Mouse (Mus musculus): Measurements from ENCODE around the gene Ilk. TPM values are rescaled to one million over a fixed set of nuclear protein-coding genes. Genes with fewer than 3 reads are reported as not detected.
"Not testable (repeated sequence)": the region's sequence is repeated elsewhere in the genome, so short reads cannot be mapped to it uniquely, and the experiment has no call there.

Gene Ilk
- polyA plus RNA-seq, 1 experiment: 90.9 TPM

- no peaks in the 10 kb centered on the region for H3K27me3 ChIP-seq (ENCODE audit: control insufficient read depth, insufficient read depth, low read length, poor library complexity, severe bottlenecking)
- H3K4me1 ChIP-seq (ENCODE audit: control insufficient read depth, insufficient read depth, low read length): no peaks in the 10 kb centered on the region
- no peak for TF ChIP-seq CTCF (IDR thresholded peaks at IDR 0.05; ENCODE audit: low read depth, low read length)
- TF ChIP-seq EP300 (IDR thresholded peaks at IDR 0.05; ENCODE audit: insufficient read depth, low read depth, low read length): no peak
- no peak for TF ChIP-seq POLR2A (IDR thresholded peaks at IDR 0.05; ENCODE audit: insufficient read depth, low read length)
- H3K9me3 ChIP-seq (replicated peaks; ENCODE audit: control insufficient read depth, insufficient read depth, low read length, poor library complexity, severe bottlenecking): no peaks in the 10 kb centered on the region
- peaks cover 19% of the 10 kb centered on the region for H3K36me3 ChIP-seq (ENCODE audit: control insufficient read depth, insufficient read depth, low read length, poor library complexity, severe bottlenecking)
- no peak overlapping the region for H3K4me3 ChIP-seq (ENCODE audit: low read depth, low read length)
- no peak overlapping the region for H3K9ac ChIP-seq (ENCODE audit: low read depth, poor library complexity, severe bottlenecking)
- no peak overlapping the region for H3K27ac ChIP-seq (ENCODE audit: insufficient read depth, low read length)
These were observed 5.6 kb downstream of the Ilk start for GRCm38 (mm10) chr7:105741978-105742377.

GRCm38 (mm10) chr7:105742539-105743215 is 6.3 kb downstream of the Ilk start:
- not testable (repeated sequence) for H3K27me3 ChIP-seq (ENCODE audit: control insufficient read depth, insufficient read depth, low read length, poor library complexity, severe bottlenecking); H3K9me3 ChIP-seq (replicated peaks; ENCODE audit: control insufficient read depth, insufficient read depth, low read length, poor library complexity, severe bottlenecking); H3K4me1 ChIP-seq (ENCODE audit: control insufficient read depth, insufficient read depth, low read length); H3K27ac ChIP-seq (ENCODE audit: insufficient read depth, low read length); H3K4me3 ChIP-seq (ENCODE audit: low read depth, low read length); H3K9ac ChIP-seq (ENCODE audit: low read depth, poor library complexity, severe bottlenecking)
- peaks cover 19% of the 10 kb centered on the region for H3K36me3 ChIP-seq (ENCODE audit: control insufficient read depth, insufficient read depth, low read length, poor library complexity, severe bottlenecking)

GRCm38 (mm10) chr7:105743246-105743925 is 7.0 kb downstream of the Ilk start:
- Histone ChIP-seq H3K36me3 (ENCODE audit: control insufficient read depth, insufficient read depth, low read length, poor library complexity, severe bottlenecking) (peaks cover 19% of the 10 kb centered on the region), H3K4me3 (ENCODE audit: low read depth, low read length) (peak overlapping the region; percentile 95), H3K9ac (ENCODE audit: low read depth, poor library complexity, severe bottlenecking) (peak overlapping the region; percentile 80)
- not testable (repeated sequence) for H3K4me1 ChIP-seq (ENCODE audit: control insufficient read depth, insufficient read depth, low read length); H3K9me3 ChIP-seq (replicated peaks; ENCODE audit: control insufficient read depth, insufficient read depth, low read length, poor library complexity, severe bottlenecking); H3K27ac ChIP-seq (ENCODE audit: insufficient read depth, low read length); H3K27me3 ChIP-seq (ENCODE audit: control insufficient read depth, insufficient read depth, low read length, poor library complexity, severe bottlenecking)

GRCm38 (mm10) chr7:105743926-105744590 is 7.7 kb downstream of the Ilk start, which contains the start of gene Taf10:
Gene Taf10, minus strand, starts transcription at chr7:105744361.
- no peak within 1 kb of the TSS for H3K27ac ChIP-seq (ENCODE audit: insufficient read depth, low read length)
- no peaks in the 10 kb centered on the region for H3K4me1 ChIP-seq (ENCODE audit: control insufficient read depth, insufficient read depth, low read length)
- TF ChIP-seq CTCF (IDR thresholded peaks at IDR 0.05; ENCODE audit: low read depth, low read length) (no peak), POLR2A (IDR thresholded peaks at IDR 0.05; ENCODE audit: insufficient read depth, low read length) (no peak), EP300 (IDR thresholded peaks at IDR 0.05; ENCODE audit: insufficient read depth, low read depth, low read length) (no peak)
- peaks cover 19% of the 10 kb centered on the region for H3K36me3 ChIP-seq (ENCODE audit: control insufficient read depth, insufficient read depth, low read length, poor library complexity, severe bottlenecking)
- peak within 1 kb of the TSS; percentile 80 for H3K9ac ChIP-seq (ENCODE audit: low read depth, poor library complexity, severe bottlenecking)
- no peaks in the 10 kb centered on the region for H3K27me3 ChIP-seq (ENCODE audit: control insufficient read depth, insufficient read depth, low read length, poor library complexity, severe bottlenecking)
- peak within 1 kb of the TSS; percentile 95 for H3K4me3 ChIP-seq (ENCODE audit: low read depth, low read length)
- no peaks in the 10 kb centered on the region for H3K9me3 ChIP-seq (replicated peaks; ENCODE audit: control insufficient read depth, insufficient read depth, low read length, poor library complexity, severe bottlenecking)

- no peak overlapping the region for H3K9ac ChIP-seq (ENCODE audit: low read depth, poor library complexity, severe bottlenecking)
- H3K4me3 ChIP-seq (ENCODE audit: low read depth, low read length): no peak overlapping the region
- TF ChIP-seq POLR2A (IDR thresholded peaks at IDR 0.05; ENCODE audit: insufficient read depth, low read length) (no peak), CTCF (IDR thresholded peaks at IDR 0.05; ENCODE audit: low read depth, low read length) (no peak), EP300 (IDR thresholded peaks at IDR 0.05; ENCODE audit: insufficient read depth, low read depth, low read length) (no peak)
- no peak overlapping the region for H3K27ac ChIP-seq (ENCODE audit: insufficient read depth, low read length)
- no peaks in the 10 kb centered on the region for H3K27me3 ChIP-seq (ENCODE audit: control insufficient read depth, insufficient read depth, low read length, poor library complexity, severe bottlenecking)
- peaks cover 6% of the 10 kb centered on the region for H3K36me3 ChIP-seq (ENCODE audit: control insufficient read depth, insufficient read depth, low read length, poor library complexity, severe bottlenecking)
- H3K4me1 ChIP-seq (ENCODE audit: control insufficient read depth, insufficient read depth, low read length): no peaks in the 10 kb centered on the region
- H3K9me3 ChIP-seq (replicated peaks; ENCODE audit: control insufficient read depth, insufficient read depth, low read length, poor library complexity, severe bottlenecking): no peaks in the 10 kb centered on the region
These were observed 11.4 kb downstream of the Ilk start for GRCm38 (mm10) chr7:105747776-105748175.
